Mouse (Mus musculus): ENCODE measurements around the gene Immp2l. TPM values are rescaled to one million over a fixed set of nuclear protein-coding genes. Genes with fewer than 3 reads are reported as not detected.

The Immp2l gene
- polyA plus RNA-seq, 1 experiment = 2.8 TPM

GRCm38 (mm10) chr12:41417961-41418360 is 394.1 kb downstream of the Immp2l start:
- no peak overlapping the region for H3K4me3 ChIP-seq (ENCODE audit: low read depth, low read length)
- H3K4me1 ChIP-seq (ENCODE audit: control insufficient read depth, insufficient read depth, insufficient read length, low read length) = no peaks in the 10 kb centered on the region
- no peaks in the 10 kb centered on the region for H3K36me3 ChIP-seq (ENCODE audit: control insufficient read depth, insufficient read depth, low read length)
- 94% methylated on average over 4 of the region's 4 CpGs for WGBS
- no peaks in the 10 kb centered on the region for H3K27me3 ChIP-seq (ENCODE audit: control insufficient read depth, insufficient read depth, low read length)
- TF ChIP-seq CTCF (IDR thresholded peaks at IDR 0.05; ENCODE audit: extremely low read depth, insufficient read length, insufficient replicate concordance, low read depth, low read length) (no peak), POLR2A (IDR thresholded peaks at IDR 0.05; ENCODE audit: low read depth, low read length) (no peak)
- no peak overlapping the region for H3K27ac ChIP-seq (ENCODE audit: insufficient read depth, low read depth, low read length)

- 81% methylated on average over 9 of the region's 9 CpGs for WGBS
- TF ChIP-seq POLR2A (IDR thresholded peaks at IDR 0.05; ENCODE audit: low read depth, low read length) (no peak), CTCF (IDR thresholded peaks at IDR 0.05; ENCODE audit: extremely low read depth, insufficient read length, insufficient replicate concordance, low read depth, low read length) (no peak)
- no peaks in the 10 kb centered on the region for H3K36me3 ChIP-seq (ENCODE audit: control insufficient read depth, insufficient read depth, low read length)
Observed at GRCm38 (mm10) chr12:41425101-41425679, 401.3 kb downstream of the Immp2l start.

GRCm38 (mm10) chr12:41427464-41427863 is 403.6 kb downstream of the Immp2l start:
- no peaks in the 10 kb centered on the region for H3K36me3 ChIP-seq (ENCODE audit: control insufficient read depth, insufficient read depth, low read length)
- H3K27me3 ChIP-seq (ENCODE audit: control insufficient read depth, insufficient read depth, low read length) = no peaks in the 10 kb centered on the region
- no peaks in the 10 kb centered on the region for H3K4me1 ChIP-seq (ENCODE audit: control insufficient read depth, insufficient read depth, insufficient read length, low read length)
- WGBS = 84% methylated on average over 5 of the region's 5 CpGs
- TF ChIP-seq CTCF (IDR thresholded peaks at IDR 0.05; ENCODE audit: extremely low read depth, insufficient read length, insufficient replicate concordance, low read depth, low read length) (no peak), POLR2A (IDR thresholded peaks at IDR 0.05; ENCODE audit: low read depth, low read length) (no peak)
- H3K27ac ChIP-seq (ENCODE audit: insufficient read depth, low read depth, low read length) = no peak overlapping the region
- no peak overlapping the region for H3K4me3 ChIP-seq (ENCODE audit: low read depth, low read length)

More at GRCm38 (mm10) chr12:41425101-41425679, 401.3 kb downstream of the Immp2l start:
- Histone ChIP-seq H3K27ac (ENCODE audit: insufficient read depth, low read depth, low read length) (no peak overlapping the region), H3K27me3 (ENCODE audit: control insufficient read depth, insufficient read depth, low read length) (no peaks in the 10 kb centered on the region), H3K4me1 (ENCODE audit: control insufficient read depth, insufficient read depth, insufficient read length, low read length) (no peaks in the 10 kb centered on the region), H3K4me3 (ENCODE audit: low read depth, low read length) (no peak overlapping the region)

- Histone ChIP-seq H3K4me1 (ENCODE audit: control insufficient read depth, insufficient read depth, insufficient read length, low read length) (no peaks in the 10 kb centered on the region), H3K36me3 (ENCODE audit: control insufficient read depth, insufficient read depth, low read length) (no peaks in the 10 kb centered on the region), H3K4me3 (ENCODE audit: low read depth, low read length) (no peak overlapping the region), H3K27me3 (ENCODE audit: control insufficient read depth, insufficient read depth, low read length) (no peaks in the 10 kb centered on the region), H3K27ac (ENCODE audit: insufficient read depth, low read depth, low read length) (no peak overlapping the region)
- no peak for TF ChIP-seq POLR2A (IDR thresholded peaks at IDR 0.05; ENCODE audit: low read depth, low read length)
Observed at GRCm38 (mm10) chr12:41428806-41429205, 404.9 kb downstream of the Immp2l start.

GRCm38 (mm10) chr12:41436206-41436985 is 412.5 kb downstream of the Immp2l start:
- Histone ChIP-seq H3K27ac (ENCODE audit: insufficient read depth, low read depth, low read length) (no peak overlapping the region), H3K27me3 (ENCODE audit: control insufficient read depth, insufficient read depth, low read length) (no peaks in the 10 kb centered on the region), H3K4me1 (ENCODE audit: control insufficient read depth, insufficient read depth, insufficient read length, low read length) (no peaks in the 10 kb centered on the region), H3K4me3 (ENCODE audit: low read depth, low read length) (no peak overlapping the region), H3K36me3 (ENCODE audit: control insufficient read depth, insufficient read depth, low read length) (no peaks in the 10 kb centered on the region)
- WGBS = 56% methylated on average over 5 of the region's 5 CpGs
- TF ChIP-seq POLR2A (IDR thresholded peaks at IDR 0.05; ENCODE audit: low read depth, low read length) (no peak), CTCF (IDR thresholded peaks at IDR 0.05; ENCODE audit: extremely low read depth, insufficient read length, insufficient replicate concordance, low read depth, low read length) (no peak)

- no peaks in the 10 kb centered on the region for H3K27me3 ChIP-seq (ENCODE audit: control insufficient read depth, insufficient read depth, low read length)
- H3K27ac ChIP-seq (ENCODE audit: insufficient read depth, low read depth, low read length) = no peak overlapping the region
- no peak for TF ChIP-seq CTCF (IDR thresholded peaks at IDR 0.05; ENCODE audit: extremely low read depth, insufficient read length, insufficient replicate concordance, low read depth, low read length)
- H3K4me1 ChIP-seq (ENCODE audit: control insufficient read depth, insufficient read depth, insufficient read length, low read length) = no peaks in the 10 kb centered on the region
- WGBS = 53% methylated on average over 4 of the region's 4 CpGs
- no peak overlapping the region for H3K4me3 ChIP-seq (ENCODE audit: low read depth, low read length)
- H3K36me3 ChIP-seq (ENCODE audit: control insufficient read depth, insufficient read depth, low read length) = no peaks in the 10 kb centered on the region
Observed at GRCm38 (mm10) chr12:41438446-41438845, 414.6 kb downstream of the Immp2l start.

GRCm38 (mm10) chr12:41468374-41468991 is 444.6 kb downstream of the Immp2l start:
- Histone ChIP-seq H3K4me3 (ENCODE audit: low read depth, low read length) (no peak overlapping the region), H3K36me3 (ENCODE audit: control insufficient read depth, insufficient read depth, low read length) (no peaks in the 10 kb centered on the region), H3K4me1 (ENCODE audit: control insufficient read depth, insufficient read depth, insufficient read length, low read length) (no peaks in the 10 kb centered on the region), H3K27me3 (ENCODE audit: control insufficient read depth, insufficient read depth, low read length) (no peaks in the 10 kb centered on the region), H3K27ac (ENCODE audit: insufficient read depth, low read depth, low read length) (no peak overlapping the region)
- no peak for TF ChIP-seq CTCF (IDR thresholded peaks at IDR 0.05; ENCODE audit: extremely low read depth, insufficient read length, insufficient replicate concordance, low read depth, low read length)
- TF ChIP-seq POLR2A (IDR thresholded peaks at IDR 0.05; ENCODE audit: low read depth, low read length) = no peak
- 97% methylated on average over 3 of the region's 3 CpGs for WGBS

All from small intestine, adult 2 months (tissue).